Mouse (Mus musculus): ENCODE measurements around the gene Ksr1. TPM values are rescaled to one million over a fixed set of nuclear protein-coding genes. Genes with fewer than 3 reads are reported as not detected.

Gene Ksr1
- polyA plus RNA-seq, 1 experiment: 14.5 TPM

- Histone ChIP-seq H3K4me3 (ENCODE audit: extremely low read depth, insufficient read depth, insufficient read length) (no peak overlapping the region), H3K4me1 (ENCODE audit: control insufficient read depth, insufficient read depth, insufficient read length) (no peaks in the 10 kb centered on the region; the same call in 1 of the 2 replicates), H3K27ac (ENCODE audit: insufficient read depth, low read length) (no peak overlapping the region), H3K36me3 (ENCODE audit: control insufficient read depth, insufficient read depth, low read length) (peaks cover 58% of the 10 kb centered on the region), H3K27me3 (ENCODE audit: control insufficient read depth, insufficient read depth, low read length) (no peaks in the 10 kb centered on the region)
- no peak for DNase-seq (ENCODE audit: low read depth in 1 of 2, low spot score in 2 of 2)
- no peak for TF ChIP-seq CTCF (IDR thresholded peaks at IDR 0.05; ENCODE audit: extremely low read depth, insufficient read depth, insufficient read length, insufficient replicate concordance)
- TF ChIP-seq POLR2A (IDR thresholded peaks at IDR 0.05; ENCODE audit: low read depth, low read length): no peak
- WGBS: 67% methylated on average over 17 of the region's 17 CpGs
These were observed 172.6 kb downstream of the Ksr1 start for GRCm38 (mm10) chr11:78973381-78974150.

- 41% methylated on average over 8 of the region's 8 CpGs for WGBS
- DNase-seq (ENCODE audit: low read depth in 1 of 2, low spot score in 2 of 2): no peak
- TF ChIP-seq POLR2A (IDR thresholded peaks at IDR 0.05; ENCODE audit: low read depth, low read length): no peak
- no peak for TF ChIP-seq CTCF (IDR thresholded peaks at IDR 0.05; ENCODE audit: extremely low read depth, insufficient read depth, insufficient read length, insufficient replicate concordance)
- no peaks in the 10 kb centered on the region for H3K27me3 ChIP-seq (ENCODE audit: control insufficient read depth, insufficient read depth, low read length)
- H3K36me3 ChIP-seq (ENCODE audit: control insufficient read depth, insufficient read depth, low read length): peaks cover 61% of the 10 kb centered on the region
- no peak overlapping the region for H3K4me3 ChIP-seq (ENCODE audit: extremely low read depth, insufficient read depth, insufficient read length)
- no peak overlapping the region for H3K27ac ChIP-seq (ENCODE audit: insufficient read depth, low read length)
- no peaks in the 10 kb centered on the region; the same call in 1 of the 2 replicates for H3K4me1 ChIP-seq (ENCODE audit: control insufficient read depth, insufficient read depth, insufficient read length)
These were observed 173.3 kb downstream of the Ksr1 start for GRCm38 (mm10) chr11:78972811-78973351.

DNA sequence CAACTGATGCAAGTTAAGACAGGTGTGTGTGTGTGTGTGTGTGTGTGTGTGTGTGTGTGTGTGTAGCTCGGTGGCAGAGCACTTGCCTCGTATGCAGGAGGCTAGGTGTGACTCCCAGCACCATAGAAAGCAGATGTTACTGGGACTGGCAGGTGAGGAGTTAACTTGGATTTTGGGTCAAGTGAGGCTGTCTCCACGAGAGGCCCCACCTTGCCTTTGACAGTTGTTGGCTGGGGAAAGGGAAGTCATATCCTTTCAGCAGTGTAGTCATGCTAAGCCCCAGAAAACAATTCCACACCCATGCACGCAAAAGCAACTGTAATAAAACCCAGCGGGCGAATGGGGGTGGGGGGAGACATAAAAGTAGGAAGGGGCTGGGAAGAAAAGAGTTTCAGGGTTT lies 173.9 kb downstream of the Ksr1 start:
- Histone ChIP-seq H3K27me3 (ENCODE audit: control insufficient read depth, insufficient read depth, low read length) (no peaks in the 10 kb centered on the region), H3K4me1 (ENCODE audit: control insufficient read depth, insufficient read depth, insufficient read length) (no peaks in the 10 kb centered on the region; the same call in 1 of the 2 replicates), H3K4me3 (ENCODE audit: extremely low read depth, insufficient read depth, insufficient read length) (no peak overlapping the region), H3K27ac (ENCODE audit: insufficient read depth, low read length) (no peak overlapping the region), H3K36me3 (ENCODE audit: control insufficient read depth, insufficient read depth, low read length) (peaks cover 57% of the 10 kb centered on the region)
- no peak for DNase-seq (ENCODE audit: low read depth in 1 of 2, low spot score in 2 of 2)
- 77% methylated on average over 6 of the region's 6 CpGs for WGBS
- TF ChIP-seq CTCF (IDR thresholded peaks at IDR 0.05; ENCODE audit: extremely low read depth, insufficient read depth, insufficient read length, insufficient replicate concordance) (no peak), POLR2A (IDR thresholded peaks at IDR 0.05; ENCODE audit: low read depth, low read length) (no peak)

GRCm38 (mm10) chr11:78971746-78972145 lies 174.5 kb downstream of the Ksr1 start:
- no peak for DNase-seq (ENCODE audit: low read depth in 1 of 2, low spot score in 2 of 2)
- Histone ChIP-seq H3K36me3 (ENCODE audit: control insufficient read depth, insufficient read depth, low read length) (peaks cover 57% of the 10 kb centered on the region), H3K4me3 (ENCODE audit: extremely low read depth, insufficient read depth, insufficient read length) (no peak overlapping the region), H3K4me1 (ENCODE audit: control insufficient read depth, insufficient read depth, insufficient read length) (no peaks in the 10 kb centered on the region; the same call in 1 of the 2 replicates), H3K27me3 (ENCODE audit: control insufficient read depth, insufficient read depth, low read length) (no peaks in the 10 kb centered on the region), H3K27ac (ENCODE audit: insufficient read depth, low read length) (no peak overlapping the region)
- TF ChIP-seq CTCF (IDR thresholded peaks at IDR 0.05; ENCODE audit: extremely low read depth, insufficient read depth, insufficient read length, insufficient replicate concordance) (no peak), POLR2A (IDR thresholded peaks at IDR 0.05; ENCODE audit: low read depth, low read length) (no peak)
- over 99% methylated on average over 3 of the region's 3 CpGs for WGBS

DNA sequence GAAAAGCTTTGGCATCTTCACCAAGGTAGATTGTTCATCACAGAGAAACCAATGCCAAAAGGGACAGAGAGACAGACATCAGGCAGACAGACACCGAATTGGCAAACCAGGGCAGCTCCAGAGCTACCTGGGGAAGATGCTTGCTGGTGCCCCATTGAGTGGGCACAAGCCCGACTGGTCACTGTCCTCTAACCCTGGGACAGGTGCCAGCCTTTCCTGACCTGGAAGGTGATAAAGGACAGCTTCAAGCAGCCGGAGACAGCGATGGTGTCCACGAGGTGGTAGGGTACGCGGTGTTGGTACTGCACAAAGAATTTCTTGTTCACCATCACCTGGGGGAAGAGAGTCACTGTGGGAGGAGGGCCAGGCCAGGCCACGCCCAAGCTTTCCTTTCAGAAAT lies 175.1 kb downstream of the Ksr1 start:
- TF ChIP-seq CTCF (IDR thresholded peaks at IDR 0.05; ENCODE audit: extremely low read depth, insufficient read depth, insufficient read length, insufficient replicate concordance) (no peak), POLR2A (IDR thresholded peaks at IDR 0.05; ENCODE audit: low read depth, low read length) (no peak)
- peaks cover 57% of the 10 kb centered on the region for H3K36me3 ChIP-seq (ENCODE audit: control insufficient read depth, insufficient read depth, low read length)
- DNase-seq (ENCODE audit: low read depth in 1 of 2, low spot score in 2 of 2): no peak
- no peaks in the 10 kb centered on the region; the same call in 1 of the 2 replicates for H3K4me1 ChIP-seq (ENCODE audit: control insufficient read depth, insufficient read depth, insufficient read length)
- H3K4me3 ChIP-seq (ENCODE audit: extremely low read depth, insufficient read depth, insufficient read length): no peak overlapping the region
- H3K27ac ChIP-seq (ENCODE audit: insufficient read depth, low read length): no peak overlapping the region
- WGBS: 95% methylated on average over 8 of the region's 8 CpGs
- H3K27me3 ChIP-seq (ENCODE audit: control insufficient read depth, insufficient read depth, low read length): no peaks in the 10 kb centered on the region

GRCm38 (mm10) chr11:78968121-78968520 lies 178.1 kb downstream of the Ksr1 start:
- DNase-seq (ENCODE audit: low read depth in 1 of 2, low spot score in 2 of 2): no peak
- Histone ChIP-seq H3K27me3 (ENCODE audit: control insufficient read depth, insufficient read depth, low read length) (no peaks in the 10 kb centered on the region), H3K4me3 (ENCODE audit: extremely low read depth, insufficient read depth, insufficient read length) (no peak overlapping the region), H3K27ac (ENCODE audit: insufficient read depth, low read length) (no peak overlapping the region), H3K4me1 (ENCODE audit: control insufficient read depth, insufficient read depth, insufficient read length) (no peaks in the 10 kb centered on the region; the same call in 1 of the 2 replicates), H3K36me3 (ENCODE audit: control insufficient read depth, insufficient read depth, low read length) (peaks cover 58% of the 10 kb centered on the region)
- TF ChIP-seq CTCF (IDR thresholded peaks at IDR 0.05; ENCODE audit: extremely low read depth, insufficient read depth, insufficient read length, insufficient replicate concordance): no peak
- no peak for TF ChIP-seq POLR2A (IDR thresholded peaks at IDR 0.05; ENCODE audit: low read depth, low read length)
- 92% methylated on average over 4 of the region's 4 CpGs for WGBS

- H3K36me3 ChIP-seq (ENCODE audit: control insufficient read depth, insufficient read depth, low read length): peaks cover 61% of the 10 kb centered on the region
- DNase-seq (ENCODE audit: low read depth in 1 of 2, low spot score in 2 of 2): peak; percentile 25 to 40
- 37% methylated on average over 4 of the region's 4 CpGs for WGBS
- H3K27me3 ChIP-seq (ENCODE audit: control insufficient read depth, insufficient read depth, low read length): no peaks in the 10 kb centered on the region
- no peaks in the 10 kb centered on the region for H3K4me1 ChIP-seq (ENCODE audit: control insufficient read depth, insufficient read depth, insufficient read length)
- no peak overlapping the region for H3K4me3 ChIP-seq (ENCODE audit: extremely low read depth, insufficient read depth, insufficient read length)
- TF ChIP-seq CTCF (IDR thresholded peaks at IDR 0.05; ENCODE audit: extremely low read depth, insufficient read depth, insufficient read length, insufficient replicate concordance) (peak; percentile 34; the same call in 1 of the 2 replicates), POLR2A (IDR thresholded peaks at IDR 0.05; ENCODE audit: low read depth, low read length) (no peak)
- H3K27ac ChIP-seq (ENCODE audit: insufficient read depth, low read length): no peak overlapping the region
These were observed 178.8 kb downstream of the Ksr1 start for GRCm38 (mm10) chr11:78967371-78967770.

Other genes starting within 250 kb of the Ksr1 start
- 1.2 and 1.3 TPM in 2 replicates for gene Nos2, start 225.6 kb downstream of the Ksr1 start, polyA plus RNA-seq (2012; rRNA removed)
- gene Lgals9, start 161.5 kb downstream of the Ksr1 start, polyA plus RNA-seq (2012; rRNA removed): 103 and 113 TPM in 2 replicates
- gene Wsb1, start 108.3 kb upstream of the Ksr1 start, polyA plus RNA-seq (2012; rRNA removed): 30.1 and 48.1 TPM in 2 replicates
- not detected in 2 replicates for gene Gm9964, start 150.5 kb upstream of the Ksr1 start, polyA plus RNA-seq (2012; rRNA removed)
- 4.4 and 5.7 TPM in 2 replicates for gene Nf1, start 193.3 kb upstream of the Ksr1 start, polyA plus RNA-seq (2012; rRNA removed)